Mouse (Mus musculus) midbrain, embryonic 12.5 days (tissue): ENCODE data around the gene Hsd3b5. TPM values are rescaled to one million over a fixed set of nuclear protein-coding genes. Genes with fewer than 3 reads are reported as not detected.

ENCODE experiments used
- polyA plus RNA-seq: library from polyadenylated mRNA; unstranded; fragments of >200 nt; fragmentation: Nextera tagmentation; extraction: Ambion mirVana; gene quantifications from 2 replicates; pipeline ENCODE4 v1.2.1, GENCODE M21; 2016

Gene Hsd3b5
- polyA plus RNA-seq, 1 experiment from 2014 or later = not detected

Other genes starting within 250 kb of the Hsd3b5 start
- 9.9 and 10.1 TPM in 2 replicates for gene Zfp697, start 247.8 kb downstream of the Hsd3b5 start, polyA plus RNA-seq
- gene Gm4450, start 173.1 kb downstream of the Hsd3b5 start, polyA plus RNA-seq = not detected in 2 replicates
- gene Hsd3b4, start 119.7 kb downstream of the Hsd3b5 start, polyA plus RNA-seq = not detected in 2 replicates
- not detected in 2 replicates for gene Gm10681, start 41.4 kb downstream of the Hsd3b5 start, polyA plus RNA-seq
- not detected in 2 replicates for gene Hsd3b2, start 94.3 kb upstream of the Hsd3b5 start, polyA plus RNA-seq
- 0.20 TPM in 1 of 2 replicates, not detected in the other for gene Hsd3b3, start 132.9 kb upstream of the Hsd3b5 start, polyA plus RNA-seq
- gene Hsd3b6, start 184.2 kb upstream of the Hsd3b5 start, polyA plus RNA-seq = 30.0 and 42.4 TPM in 2 replicates
- gene Hsd3b1, start 229.5 kb upstream of the Hsd3b5 start, polyA plus RNA-seq = 0.35 and 0.55 TPM in 2 replicates